Mouse (Mus musculus) CH12.LX (cell line): ENCODE measurements at regions not wholly inside any gene's neighbourhood (a gene's known extent, or its start where the extent isn't known, plus 50 kb on each side); places are given as distances from the start of the nearest gene placed in this dataset.

ENCODE experiments used
- DNase-seq: peaks from one replicate; pipeline ENCODE4 v3.0.0-alpha.2; 2013; ENCODE audit errors: extremely low read depth
- H3K27ac ChIP-seq: 2 replicates; pipeline ENCODE4 v1.5.1; 2012; ENCODE audit warnings: low read depth, mild to moderate bottlenecking, control low read depth, moderate library complexity; ENCODE audit not compliant: insufficient read depth
- H3K27me3 ChIP-seq: replicated peaks from 2 replicates; pipeline ENCODE3; 2012; ENCODE audit warnings: inconsistent platforms
- H3K36me3 ChIP-seq, 2 experiments: replicated peaks in 1 of 2; 2 replicates each; pipeline versions ENCODE3 to v1.6.1; 2012; ENCODE audit warnings: inconsistent platforms in 1 of 2, low read length in 1 of 2, mild to moderate bottlenecking in 1 of 2, mixed read lengths in 1 of 2, moderate library complexity in 1 of 2; ENCODE audit not compliant: control insufficient read depth in 1 of 2, insufficient read depth in 1 of 2
- H3K4me1 ChIP-seq, 2 experiments: 2 replicates each; pipeline ENCODE4 v1.6.1; 2012; ENCODE audit warnings: inconsistent platforms in 1 of 2, moderate library complexity in 1 of 2; ENCODE audit not compliant: insufficient read depth in 2 of 2, control insufficient read depth in 1 of 2
- H3K4me2 ChIP-seq: 2 replicates; pipeline ENCODE4 v1.6.1; 2012; ENCODE audit warnings: low read depth, mild to moderate bottlenecking, control low read depth; ENCODE audit not compliant: poor library complexity, insufficient read depth, severe bottlenecking
- H3K4me3 ChIP-seq, 3 experiments: fragments of 150-350 bp in 1 of 3; sonication (generic) in 1 of 3; replicated peaks in 1 of 3; 2 replicates each; pipeline versions ENCODE3 to v1.5.1; 2011 to 2012; ENCODE audit warnings: low read depth in 2 of 3, low read length in 2 of 3, mild to moderate bottlenecking in 2 of 3, moderate library complexity in 2 of 3, control low read depth in 1 of 3, improper control_type of control experiment in 1 of 3, inconsistent platforms in 1 of 3, mixed read lengths in 1 of 3; ENCODE audit not compliant: poor library complexity in 1 of 3
- H3K79me2 ChIP-seq: replicated peaks from 2 replicates; pipeline ENCODE4 v1.6.1; 2012; ENCODE audit warnings: mild to moderate bottlenecking, moderate library complexity; ENCODE audit not compliant: control insufficient read depth, poor library complexity, insufficient read depth, severe bottlenecking; ENCODE audit errors: extremely low read depth
- H3K9ac ChIP-seq: 2 replicates; pipeline ENCODE4 v1.6.1; 2012; ENCODE audit warnings: low read depth, mild to moderate bottlenecking, control low read depth, moderate library complexity; ENCODE audit not compliant: insufficient read depth
- H3K9me3 ChIP-seq: replicated peaks from 2 replicates; pipeline ENCODE3; 2012; ENCODE audit warnings: low read length, inconsistent platforms, mixed read lengths
- CHD1 ChIP-seq: IDR thresholded peaks from 2 replicates; pipeline ENCODE4 v1.6.1; 2012; ENCODE audit warnings: low read depth, low read length, improper control_type of control experiment, inconsistent platforms
- CTCF ChIP-seq, 2 experiments: IDR thresholded peaks in 1 of 2; conservative IDR thresholded peaks in 1 of 2; 2 replicates each; pipeline ENCODE4 v1.5.1; 2011 to 2012; ENCODE audit warnings: low read depth in 2 of 2, low read length in 2 of 2, improper control_type of control experiment in 1 of 2, inconsistent platforms in 1 of 2, mild to moderate bottlenecking in 1 of 2, moderate library complexity in 1 of 2
- E2F4 ChIP-seq: IDR thresholded peaks from 2 replicates; pipeline ENCODE4 v1.6.1; 2011; ENCODE audit warnings: low read depth, low read length, improper control_type of control experiment; ENCODE audit not compliant: insufficient replicate concordance
- ELF1 ChIP-seq: IDR thresholded peaks from 2 replicates; pipeline ENCODE4 v1.6.1; 2014; ENCODE audit warnings: low read depth, mild to moderate bottlenecking, inconsistent platforms, low read length, improper control_type of control experiment
- ETS1 ChIP-seq: conservative IDR thresholded peaks from 2 replicates; pipeline ENCODE4 v1.6.1; 2012; ENCODE audit warnings: low read depth, mild to moderate bottlenecking, inconsistent platforms, low read length, improper control_type of control experiment, moderate library complexity
- GABPA ChIP-seq: IDR thresholded peaks from 2 replicates; pipeline ENCODE4 v1.6.1; 2012; ENCODE audit warnings: low read depth, low read length, improper control_type of control experiment, inconsistent platforms; ENCODE audit not compliant: insufficient replicate concordance
- HCFC1 ChIP-seq: IDR thresholded peaks from 2 replicates; pipeline ENCODE4 v1.6.1; 2012; ENCODE audit warnings: low read depth, mild to moderate bottlenecking, inconsistent platforms, low read length, improper control_type of control experiment
- IRF4 ChIP-seq: IDR thresholded peaks from 2 replicates; pipeline ENCODE4 v1.6.1; 2014; ENCODE audit warnings: low read depth, mild to moderate bottlenecking, inconsistent platforms, low read length, improper control_type of control experiment
- JUND ChIP-seq: conservative IDR thresholded peaks from 2 replicates; pipeline ENCODE4 v1.6.1; 2011; ENCODE audit warnings: low read depth, low read length, improper control_type of control experiment
- MAFK ChIP-seq: IDR thresholded peaks from 2 replicates; pipeline ENCODE4 v1.6.1; 2011; ENCODE audit warnings: low read length, improper control_type of control experiment; ENCODE audit not compliant: insufficient replicate concordance
- MAX ChIP-seq: IDR thresholded peaks from 2 replicates; pipeline ENCODE4 v1.6.1; 2011; ENCODE audit warnings: low read length, improper control_type of control experiment
- MAZ ChIP-seq: IDR thresholded peaks from 2 replicates; pipeline ENCODE4 v1.6.1; 2012; ENCODE audit warnings: low read depth, mild to moderate bottlenecking, inconsistent platforms, low read length, improper control_type of control experiment, moderate library complexity
- MYC ChIP-seq: IDR thresholded peaks from 2 replicates; pipeline ENCODE4 v1.6.1; 2011; ENCODE audit warnings: low read depth, mild to moderate bottlenecking, improper control_type of control experiment, low read length
- NELFE ChIP-seq: IDR thresholded peaks from 2 replicates; pipeline ENCODE4 v1.6.1; 2011; ENCODE audit warnings: low read depth, low read length, improper control_type of control experiment
- NRF1 ChIP-seq: IDR thresholded peaks from 2 replicates; pipeline ENCODE4 v1.6.1; 2014; ENCODE audit warnings: low read depth, mild to moderate bottlenecking, inconsistent platforms, low read length, improper control_type of control experiment, moderate library complexity
- PAX5 ChIP-seq: IDR thresholded peaks from 2 replicates; pipeline ENCODE4 v1.6.1; 2012; ENCODE audit warnings: low read length, inconsistent platforms, mixed read lengths
- POLR2AphosphoS2 ChIP-seq: IDR thresholded peaks from 2 replicates; pipeline ENCODE4 v1.6.1; 2011; ENCODE audit warnings: low read depth, low read length, improper control_type of control experiment
- RAD21 ChIP-seq: IDR thresholded peaks from 2 replicates; pipeline ENCODE4 v1.6.1; 2011; ENCODE audit warnings: low read depth, mild to moderate bottlenecking, low read length, improper control_type of control experiment, moderate library complexity
- RCOR1 ChIP-seq: conservative IDR thresholded peaks from 2 replicates; pipeline ENCODE4 v1.6.1; 2012; ENCODE audit warnings: low read depth, mild to moderate bottlenecking, inconsistent platforms, low read length, improper control_type of control experiment
- SMC3 ChIP-seq: IDR thresholded peaks from 2 replicates; pipeline ENCODE4 v1.6.1; 2011; ENCODE audit warnings: low read depth, low read length, improper control_type of control experiment
- TCF12 ChIP-seq: IDR thresholded peaks from 2 replicates; pipeline ENCODE4 v1.6.1; 2014; ENCODE audit warnings: low read depth, mild to moderate bottlenecking, inconsistent platforms, low read length, improper control_type of control experiment
- USF1 ChIP-seq: IDR thresholded peaks from 2 replicates; pipeline ENCODE4 v1.6.1; 2014; ENCODE audit warnings: low read depth, mild to moderate bottlenecking, inconsistent platforms, low read length, improper control_type of control experiment
- USF2 ChIP-seq: conservative IDR thresholded peaks from 2 replicates; pipeline ENCODE4 v1.6.1; 2011; ENCODE audit warnings: low read depth, low read length, improper control_type of control experiment
- ZC3H11A ChIP-seq: IDR thresholded peaks from 2 replicates; pipeline ENCODE4 v1.6.1; 2012; ENCODE audit warnings: low read depth, mild to moderate bottlenecking, inconsistent platforms, low read length, improper control_type of control experiment
- ZKSCAN1 ChIP-seq: IDR thresholded peaks from 2 replicates; pipeline ENCODE4 v1.6.1; 2012; ENCODE audit warnings: low read depth, inconsistent platforms, low read length, improper control_type of control experiment, borderline replicate concordance
- ZMIZ1 ChIP-seq: IDR thresholded peaks from 2 replicates; pipeline ENCODE4 v1.6.1; 2012; ENCODE audit warnings: low read depth, mild to moderate bottlenecking, inconsistent platforms, low read length, improper control_type of control experiment
- dilution Hi-C: fragments of 300-500 bp; cut with MboI; formaldehyde crosslinking; loops from 2 replicates; pipeline ENCODE4 v1.14.3; 2020; ENCODE audit warnings: low sequenced_read_pairs; ENCODE audit not compliant: extremely low pct_unique_long_range_greater_than_20kb, extremely low pct_ligation_motif_present
- in situ Hi-C: fragments of 300-500 bp; cut with MboI; formaldehyde crosslinking; loops from 3 replicates; pipeline ENCODE4 v1.14.3; 2019; ENCODE audit warnings: low sequenced_read_pairs, low pct_ligation_motif_present, low pct_unique_long_range_greater_than_20kb, mixed read lengths

- Histone ChIP-seq H3K36me3 (no peaks in the 10 kb centered on the region), H3K4me1 (no peaks in the 10 kb centered on the region), H3K9ac (no peak overlapping the region), H3K27me3 (no peaks in the 10 kb centered on the region), H3K27ac (no peak overlapping the region), H3K9me3 (peaks cover 80% of the 10 kb centered on the region), H3K4me2 (no peak overlapping the region), H3K4me3 (no peak overlapping the region), H3K79me2 (no peaks in the 10 kb centered on the region)
- TF ChIP-seq JUND (no peak), ETS1 (no peak), GABPA (no peak), SMC3 (no peak), RCOR1 (no peak), ZKSCAN1 (no peak), POLR2AphosphoS2 (no peak), NRF1 (no peak), NELFE (no peak), CHD1 (no peak), E2F4 (no peak), ZC3H11A (no peak), IRF4 (no peak), MAX (no peak), HCFC1 (no peak), PAX5 (no peak), MYC (no peak)
- DNase-seq: no peak
- in situ Hi-C loops (no loop called here), dilution Hi-C loops (no loop called here)
Observed at GRCm38 (mm10) chr11:112718547-112718946, 63.5 kb upstream of the Sox9 start.

DNA sequence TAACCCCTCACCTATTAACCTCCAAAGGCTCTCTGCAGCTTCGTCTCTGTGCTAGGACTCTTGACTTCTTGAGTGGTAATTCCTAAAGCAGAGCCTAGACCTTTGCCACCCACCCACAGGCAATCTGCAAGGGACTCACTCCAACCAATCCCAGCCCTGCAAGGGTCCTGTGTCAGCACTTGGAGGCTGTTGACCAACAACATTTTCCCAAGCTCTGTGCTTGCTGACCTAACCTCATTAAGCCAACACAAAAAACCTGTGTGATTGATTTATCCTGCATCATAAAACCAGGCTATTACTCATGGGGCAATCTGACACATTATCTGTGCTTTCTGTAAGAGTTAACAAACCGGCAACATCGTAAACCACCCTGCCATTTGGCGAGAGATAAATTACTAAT, 61.4 kb upstream of the Sox9 start:
- Histone ChIP-seq H3K9ac (no peak overlapping the region), H3K79me2 (no peaks in the 10 kb centered on the region), H3K4me1 (no peaks in the 10 kb centered on the region), H3K4me3 (no peak overlapping the region), H3K4me2 (no peak overlapping the region), H3K27ac (no peak overlapping the region), H3K36me3 (no peaks in the 10 kb centered on the region), H3K27me3 (no peaks in the 10 kb centered on the region), H3K9me3 (peaks cover 82% of the 10 kb centered on the region)
- TF ChIP-seq CTCF (conservative IDR thresholded peaks at IDR 0.05 in 1 of 2, IDR thresholded peaks at IDR 0.05 in 1 of 2; ENCODE audit: low read depth in 2 of 2, low read length in 2 of 2): no peak
- TF ChIP-seq RAD21: no peak
- no peak for TF ChIP-seq ELF1
- no peak for TF ChIP-seq JUND
- TF ChIP-seq NRF1: no peak
- no peak for TF ChIP-seq CHD1
- TF ChIP-seq GABPA: no peak
- no peak for TF ChIP-seq USF2
- no peak for TF ChIP-seq E2F4
- no peak for TF ChIP-seq ZMIZ1
- TF ChIP-seq TCF12: no peak
- TF ChIP-seq MAZ: no peak
- no peak for TF ChIP-seq USF1
- TF ChIP-seq IRF4: no peak
- TF ChIP-seq MAFK: no peak
- no peak for TF ChIP-seq ZC3H11A
- TF ChIP-seq POLR2AphosphoS2: no peak
- no peak for TF ChIP-seq PAX5
- no peak for TF ChIP-seq MAX
- dilution Hi-C loops: no loop called here
- in situ Hi-C loops: no loop called here
- DNase-seq: no peak
